Mouse (Mus musculus) lung, postnatal 4 days (tissue): ENCODE results near the gene Prkca.

Experiments used
- DNase-seq, 2 experiments: peaks; one replicate each; pipeline ENCODE4 v3.0.0; 2021

The Prkca gene

GRCm38 (mm10) chr11:107985941-107986340, 357.8 kb downstream of the Prkca start:
- no peak for DNase-seq

GRCm38 (mm10) chr11:107983883-107984282, 359.8 kb downstream of the Prkca start:
- DNase-seq, result no peak

- DNase-seq, result no peak
Measured at GRCm38 (mm10) chr11:107983224-107983623, 360.5 kb downstream of the Prkca start.

- DNase-seq, result peak; percentile 46 to 63
Measured at GRCm38 (mm10) chr11:107982225-107982896, 361.4 kb downstream of the Prkca start.

GRCm38 (mm10) chr11:107979497-107980174, 364.1 kb downstream of the Prkca start:
- DNase-seq, result no peak

- DNase-seq, result no peak
Measured at GRCm38 (mm10) chr11:107969943-107970342, 373.8 kb downstream of the Prkca start.

- peak; percentile 27 to 72 for DNase-seq
Measured at GRCm38 (mm10) chr11:107968147-107968546, 375.6 kb downstream of the Prkca start.

- DNase-seq, result no peak
Measured at GRCm38 (mm10) chr11:107966229-107966628, 377.5 kb downstream of the Prkca start.

GRCm38 (mm10) chr11:107965449-107965848, 378.3 kb downstream of the Prkca start:
- DNase-seq, result no peak

- peak in 1 of 2 experiments; percentile 9 for DNase-seq
Measured at GRCm38 (mm10) chr11:107957566-107958350, 386.0 kb downstream of the Prkca start.

GRCm38 (mm10) chr11:107955191-107956062, 388.3 kb downstream of the Prkca start:
- no peak for DNase-seq

- DNase-seq, result no peak
Measured at GRCm38 (mm10) chr11:107951431-107951830, 392.3 kb downstream of the Prkca start.

GRCm38 (mm10) chr11:107950658-107951057, 393.1 kb downstream of the Prkca start:
- DNase-seq, result no peak

GRCm38 (mm10) chr11:107950211-107950610, 393.5 kb downstream of the Prkca start:
- no peak for DNase-seq

GRCm38 (mm10) chr11:107947951-107948350, 395.8 kb downstream of the Prkca start:
- no peak for DNase-seq

- DNase-seq, result no peak
Measured at GRCm38 (mm10) chr11:107946823-107947222, 396.9 kb downstream of the Prkca start.

- no peak for DNase-seq
Measured at GRCm38 (mm10) chr11:107936929-107937328, 406.8 kb downstream of the Prkca start.

GRCm38 (mm10) chr11:107931721-107932120, 412.0 kb downstream of the Prkca start:
- peak in 1 of 2 experiments; percentile 56 for DNase-seq

GRCm38 (mm10) chr11:107931288-107931687, 412.4 kb downstream of the Prkca start:
- DNase-seq, result no peak

GRCm38 (mm10) chr11:107929712-107930111, 414.0 kb downstream of the Prkca start:
- no peak for DNase-seq

GRCm38 (mm10) chr11:107919852-107920508, 423.7 kb downstream of the Prkca start:
- DNase-seq, result peak in 1 of 2 experiments; percentile 21

GRCm38 (mm10) chr11:107917721-107918235, 425.9 kb downstream of the Prkca start:
- peak in 1 of 2 experiments; percentile 8 for DNase-seq
